Mouse (Mus musculus): ENCODE results near the gene Fcho2. TPM values are rescaled to one million over a fixed set of nuclear protein-coding genes. Genes with fewer than 3 reads are reported as not detected.

Gene Fcho2
- total and polyA plus RNA-seq, 3 experiments: 2.2 to 5.8 TPM; not detected in 1

GRCm38 (mm10) chr13:98777959-98778358, 37.3 kb downstream of the Fcho2 start:
- H3K9ac ChIP-seq (ENCODE audit: control insufficient read depth, low read depth, low read length, poor library complexity, severe bottlenecking): no peak overlapping the region
- no peaks in the 10 kb centered on the region for H3K79me2 ChIP-seq (ENCODE audit: control insufficient read depth, insufficient read depth, low read length, poor library complexity)
- no peak overlapping the region for H3K27ac ChIP-seq (ENCODE audit: control insufficient read depth, low read depth, low read length)
- TF ChIP-seq ZNF384 (IDR thresholded peaks at IDR 0.05; ENCODE audit: low read depth, low read length) (peak; percentile 91), CHD2 (IDR thresholded peaks at IDR 0.05; ENCODE audit: low read length) (no peak)
- no peaks in the 10 kb centered on the region for H3K27me3 ChIP-seq (ENCODE audit: control insufficient read depth in 1 of 2, insufficient read depth in 2 of 2, low read length in 2 of 2)
- H3K4me3 ChIP-seq (ENCODE audit: control insufficient read depth in 1 of 2, insufficient read depth in 1 of 2, low read depth in 2 of 2, low read length in 2 of 2): no peak overlapping the region
- peaks cover 3 to 4% of the 10 kb centered on the region in 2 experiments for H3K36me3 ChIP-seq (ENCODE audit: control insufficient read depth in 1 of 2, insufficient read depth in 2 of 2, low read length in 2 of 2)
- peak; percentile 30 for DNase-seq (ENCODE audit: low read depth, low spot score)
- no peaks in the 10 kb centered on the region for H3K9me3 ChIP-seq (replicated peaks; ENCODE audit: insufficient read depth, low read length)
- peaks cover 0 to 2% of the 10 kb centered on the region in 2 experiments; a peak in 2 of 4 replicates for H3K4me1 ChIP-seq (ENCODE audit: control insufficient read depth in 1 of 2, insufficient read depth in 2 of 2, low read length in 2 of 2)

DNA sequence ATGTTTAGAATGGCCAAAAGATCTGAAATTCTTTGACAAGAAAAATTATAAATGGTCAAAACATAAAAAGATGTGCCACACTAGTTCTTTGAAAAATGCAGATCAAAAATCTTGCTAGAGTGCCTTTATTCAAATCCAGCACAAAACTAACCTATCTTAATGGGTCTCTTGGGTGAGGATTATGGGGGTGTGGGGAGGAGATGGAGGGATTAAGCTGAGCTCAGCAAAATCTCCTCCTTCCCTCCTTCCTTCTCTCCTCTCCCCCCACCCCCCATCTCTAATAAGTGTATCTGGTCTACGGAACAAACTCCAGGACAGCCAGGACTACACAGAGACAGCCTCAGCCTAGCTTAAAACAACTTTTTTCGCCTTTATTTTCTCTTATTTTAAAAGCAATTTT, 43.8 kb downstream of the Fcho2 start:
- H3K79me2 ChIP-seq (ENCODE audit: control insufficient read depth, insufficient read depth, low read length, poor library complexity): no peaks in the 10 kb centered on the region
- H3K36me3 ChIP-seq (ENCODE audit: control insufficient read depth in 1 of 2, insufficient read depth in 2 of 2, low read length in 2 of 2): peaks cover 3 to 9% of the 10 kb centered on the region in 2 experiments
- no peak for DNase-seq (ENCODE audit: low read depth, low spot score)
- no peak for TF ChIP-seq HCFC1 (IDR thresholded peaks at IDR 0.05; ENCODE audit: low read depth, low read length)
- TF ChIP-seq MAFK (IDR thresholded peaks at IDR 0.05; ENCODE audit: borderline replicate concordance, low read depth, low read length): 0 out of 2 replicates have a peak, but pooled peaks have one; percentile 28
- TF ChIP-seq CTCF (IDR thresholded peaks at IDR 0.05 in 2 of 3, conservative IDR thresholded peaks at IDR 0.05 in 1 of 3; ENCODE audit: control insufficient read depth in 1 of 3, insufficient read depth in 1 of 3, low read depth in 2 of 3, low read length in 3 of 3, poor library complexity in 1 of 3, severe bottlenecking in 1 of 3): no peak
- H3K27ac ChIP-seq (ENCODE audit: control insufficient read depth, low read depth, low read length): no peak overlapping the region
- no peak overlapping the region for H3K4me3 ChIP-seq (ENCODE audit: control insufficient read depth in 1 of 2, insufficient read depth in 1 of 2, low read depth in 2 of 2, low read length in 2 of 2)
- H3K27me3 ChIP-seq (ENCODE audit: control insufficient read depth in 1 of 2, insufficient read depth in 2 of 2, low read length in 2 of 2): no peaks in the 10 kb centered on the region
- no peak overlapping the region for H3K9ac ChIP-seq (ENCODE audit: control insufficient read depth, low read depth, low read length, poor library complexity, severe bottlenecking)
- H3K4me1 ChIP-seq (ENCODE audit: control insufficient read depth in 1 of 2, insufficient read depth in 2 of 2, low read length in 2 of 2): peaks cover 0 to 5% of the 10 kb centered on the region in 2 experiments; a peak in 2 of 4 replicates
- no peaks in the 10 kb centered on the region for H3K9me3 ChIP-seq (replicated peaks; ENCODE audit: insufficient read depth, low read length)

- Histone ChIP-seq H3K36me3 (ENCODE audit: control insufficient read depth in 1 of 2, insufficient read depth in 2 of 2, low read length in 2 of 2) (peaks cover 0 to 9% of the 10 kb centered on the region in 2 experiments), H3K27me3 (ENCODE audit: control insufficient read depth in 1 of 2, insufficient read depth in 2 of 2, low read length in 2 of 2) (no peaks in the 10 kb centered on the region), H3K79me2 (ENCODE audit: control insufficient read depth, insufficient read depth, low read length, poor library complexity) (no peaks in the 10 kb centered on the region), H3K9me3 (replicated peaks; ENCODE audit: insufficient read depth, low read length) (no peaks in the 10 kb centered on the region), H3K27ac (ENCODE audit: control insufficient read depth, low read depth, low read length) (no peak overlapping the region), H3K4me1 (ENCODE audit: control insufficient read depth in 1 of 2, insufficient read depth in 2 of 2, low read length in 2 of 2) (peaks cover 0 to 5% of the 10 kb centered on the region in 2 experiments; a peak in 2 of 4 replicates), H3K4me3 (ENCODE audit: control insufficient read depth in 1 of 2, insufficient read depth in 1 of 2, low read depth in 2 of 2, low read length in 2 of 2) (no peak overlapping the region), H3K9ac (ENCODE audit: control insufficient read depth, low read depth, low read length, poor library complexity, severe bottlenecking) (no peak overlapping the region)
- DNase-seq (ENCODE audit: low read depth, low spot score): peak; percentile 60
- peak; percentile 92 for TF ChIP-seq MAX (IDR thresholded peaks at IDR 0.05; ENCODE audit: low read length)
- no peak for TF ChIP-seq UBTF (IDR thresholded peaks at IDR 0.05; ENCODE audit: borderline replicate concordance, insufficient read depth, low read depth, low read length)
- peak; percentile 92 for TF ChIP-seq MXI1 (IDR thresholded peaks at IDR 0.05; ENCODE audit: low read depth, low read length)
- TF ChIP-seq USF1 (IDR thresholded peaks at IDR 0.05; ENCODE audit: low read depth, low read length): peak; percentile 19; the same call in 1 of the 2 replicates
- no peak for TF ChIP-seq CHD1 (IDR thresholded peaks at IDR 0.05; ENCODE audit: low read depth, low read length)
- TF ChIP-seq JUND (IDR thresholded peaks at IDR 0.05; ENCODE audit: low read depth, low read length): no peak
- TF ChIP-seq MAZ (IDR thresholded peaks at IDR 0.05; ENCODE audit: low read depth, low read length): no peak
- TF ChIP-seq MYB (IDR thresholded peaks at IDR 0.05; ENCODE audit: low read depth, low read length): no peak
- no peak for TF ChIP-seq POLR2A (IDR thresholded peaks at IDR 0.05; ENCODE audit: control insufficient read depth in 1 of 2, insufficient read depth in 1 of 2, low read depth in 1 of 2, low read length in 2 of 2, poor library complexity in 1 of 2)
- no peak for TF ChIP-seq ZC3H11A (IDR thresholded peaks at IDR 0.05; ENCODE audit: low read depth, low read length)
- no peak for TF ChIP-seq SMC3 (IDR thresholded peaks at IDR 0.05; ENCODE audit: low read depth, low read length)
- peak; percentile 94 for TF ChIP-seq MYC (IDR thresholded peaks at IDR 0.05; ENCODE audit: low read depth, low read length)
- TF ChIP-seq CTCF (IDR thresholded peaks at IDR 0.05 in 2 of 3, conservative IDR thresholded peaks at IDR 0.05 in 1 of 3; ENCODE audit: control insufficient read depth in 1 of 3, insufficient read depth in 1 of 3, low read depth in 2 of 3, low read length in 3 of 3, poor library complexity in 1 of 3, severe bottlenecking in 1 of 3): no peak
- TF ChIP-seq RAD21 (IDR thresholded peaks at IDR 0.05; ENCODE audit: low read depth, low read length): no peak
- no peak for TF ChIP-seq NRF1 (IDR thresholded peaks at IDR 0.05; ENCODE audit: insufficient read depth, low read depth, low read length, poor library complexity, severe bottlenecking)
- TF ChIP-seq POLR2AphosphoS5 (IDR thresholded peaks at IDR 0.05; ENCODE audit: borderline replicate concordance, low read depth, low read length): no peak
- TF ChIP-seq USF2 (IDR thresholded peaks at IDR 0.05; ENCODE audit: borderline replicate concordance in 1 of 2, insufficient read depth in 1 of 2, low read depth in 1 of 2, low read length in 2 of 2): no peak
- peak; percentile 73 for TF ChIP-seq SIN3A (IDR thresholded peaks at IDR 0.05; ENCODE audit: low read length)
- no peak for TF ChIP-seq TBP (IDR thresholded peaks at IDR 0.05; ENCODE audit: low read depth, low read length)
- no peak for TF ChIP-seq RCOR1 (IDR thresholded peaks at IDR 0.05; ENCODE audit: low read depth, low read length)
- no peak for TF ChIP-seq POLR2AphosphoS2 (IDR thresholded peaks at IDR 0.05; ENCODE audit: low read length)
- no peak for TF ChIP-seq MAFK (IDR thresholded peaks at IDR 0.05; ENCODE audit: borderline replicate concordance, low read depth, low read length)
- TF ChIP-seq ZKSCAN1 (IDR thresholded peaks at IDR 0.05; ENCODE audit: low read depth, low read length): no peak
These were observed 46.9 kb downstream of the Fcho2 start for GRCm38 (mm10) chr13:98768329-98768728.
